Mouse (Mus musculus) hindbrain, embryonic 16.5 days (tissue): ENCODE measurements around the gene Bnip1. TPM values are rescaled to one million over a fixed set of nuclear protein-coding genes. Genes with fewer than 3 reads are reported as not detected.

Experiments
- ATAC-seq: fragments of 200-750 bp; cut with Nextera tagmentation; 2 replicates; pipeline ENCODE4 v1.8.0; 2017; ENCODE audit warnings: moderate TSS enrichment, moderate library complexity
- H3K27ac ChIP-seq: fragments of 300-500 bp; sonication (generic); 2 replicates; pipeline ENCODE4 v1.5.1; 2014; ENCODE audit warnings: low read depth, mild to moderate bottlenecking, control low read depth, low read length, moderate library complexity
- H3K27me3 ChIP-seq: fragments of 300-500 bp; sonication (generic); replicated peaks from 2 replicates; pipeline ENCODE4 v1.6.1; 2014; ENCODE audit warnings: low read length; ENCODE audit not compliant: control insufficient read depth, insufficient read depth
- H3K36me3 ChIP-seq: fragments of 300-500 bp; sonication (generic); 2 replicates; pipeline ENCODE4 v1.6.1; 2014; ENCODE audit warnings: mild to moderate bottlenecking, low read length, moderate library complexity, mixed read lengths; ENCODE audit not compliant: control insufficient read depth, insufficient read depth
- H3K4me1 ChIP-seq: fragments of 300-500 bp; sonication (generic); 2 replicates; pipeline ENCODE4 v1.6.1; 2014; ENCODE audit warnings: low read depth, low read length; ENCODE audit not compliant: control insufficient read depth, insufficient read depth
- H3K4me2 ChIP-seq: fragments of 300-500 bp; sonication (generic); 2 replicates; pipeline ENCODE4 v1.6.1; 2014; ENCODE audit warnings: mild to moderate bottlenecking, low read length, control low read depth, moderate library complexity
- H3K4me3 ChIP-seq: fragments of 300-500 bp; sonication (generic); 2 replicates; pipeline ENCODE4 v1.5.1; 2014; ENCODE audit warnings: mild to moderate bottlenecking, low read length, control low read depth, moderate library complexity
- H3K9ac ChIP-seq: fragments of 300-500 bp; sonication (generic); 2 replicates; pipeline ENCODE4 v1.6.1; 2014; ENCODE audit warnings: low read depth, mild to moderate bottlenecking, control low read depth, low read length, moderate library complexity
- H3K9me3 ChIP-seq: fragments of 300-500 bp; sonication (generic); 2 replicates; pipeline ENCODE4 v1.6.1; 2014; ENCODE audit warnings: mild to moderate bottlenecking, low read length, moderate library complexity; ENCODE audit not compliant: control insufficient read depth
- WGBS: fragments of 180-500 bp; shearing (Covaris S2); extraction: QIAGEN DNeasy Blood & Tissue Kit; methylation state at CpG from one replicate; pipeline ENCODE4 v1.1.7; 2014; 5-methylcytosine and 5-hydroxymethylcytosine counted together
- polyA plus RNA-seq: library from polyadenylated mRNA; unstranded; fragments of >200 nt; fragmentation: Nextera tagmentation; extraction: Ambion mirVana; gene quantifications from 2 replicates; pipeline ENCODE4 v1.2.1, GENCODE M21; 2015

Gene Bnip1
- polyA plus RNA-seq, 1 experiment from 2014 or later, result 63.6 TPM

DNA sequence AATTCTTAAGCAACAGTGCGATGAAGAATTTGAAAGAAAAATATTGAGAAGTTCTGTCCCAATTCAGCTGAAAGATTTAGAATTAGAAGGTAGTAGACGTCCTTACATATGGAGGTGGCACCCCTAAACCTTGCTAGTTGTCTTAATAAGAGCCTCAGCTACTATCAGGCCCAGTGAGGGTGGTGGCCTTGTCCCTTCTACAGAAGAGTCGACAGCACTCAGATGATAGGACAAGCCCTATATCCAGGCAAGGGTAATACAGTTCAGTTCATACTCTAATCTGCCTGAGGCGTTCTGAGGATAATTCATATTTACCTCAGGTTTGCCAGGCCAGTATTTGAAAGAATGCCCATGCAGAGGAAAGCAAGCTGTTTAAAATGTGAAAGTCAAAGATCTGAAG, 2.9 kb upstream of the Bnip1 start:
- WGBS, result 91% methylated on average over 4 of the region's 4 CpGs
- no peak overlapping the region for H3K4me2 ChIP-seq
- no peak overlapping the region for H3K27ac ChIP-seq
- no peaks in the 10 kb centered on the region for H3K36me3 ChIP-seq
- ATAC-seq, result no peak
- peaks cover 8% of the 10 kb centered on the region for H3K4me1 ChIP-seq
- no peak overlapping the region for H3K9ac ChIP-seq
- H3K27me3 ChIP-seq, result no peaks in the 10 kb centered on the region
- H3K9me3 ChIP-seq, result no peaks in the 10 kb centered on the region
- no peak overlapping the region for H3K4me3 ChIP-seq

DNA sequence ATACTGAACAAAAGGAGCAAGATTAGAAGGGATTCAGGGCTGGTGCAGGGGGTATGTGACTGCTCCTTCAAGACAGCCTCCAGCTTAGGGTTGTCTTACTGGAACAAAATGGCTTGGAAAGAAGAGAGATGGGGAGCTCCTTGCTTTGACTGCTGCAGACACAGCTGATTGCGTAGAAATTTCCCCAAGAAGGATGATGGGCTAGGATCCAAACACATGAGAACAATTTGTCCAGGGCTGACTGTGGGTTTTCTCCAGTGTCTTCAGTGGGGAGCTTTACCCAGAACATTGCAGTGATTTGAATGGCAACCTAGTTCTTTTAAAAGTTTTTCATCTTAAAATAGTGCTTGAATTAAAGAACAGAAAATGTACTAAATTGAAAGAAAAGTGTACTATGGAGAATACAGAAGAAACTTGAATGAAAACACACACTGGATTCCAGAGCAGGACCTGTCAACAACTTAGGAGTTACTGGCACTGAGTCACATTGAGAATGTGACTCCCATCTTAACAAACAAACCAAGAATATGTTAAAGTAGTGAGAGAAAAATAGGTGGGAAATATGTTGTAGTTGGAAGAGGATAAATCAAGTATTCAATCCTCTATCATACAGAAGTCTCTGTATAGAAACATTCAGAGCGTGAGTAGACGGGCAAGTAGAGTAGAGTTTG, 2.3 kb upstream of the Bnip1 start:
- 94% methylated on average over 3 of the region's 3 CpGs for WGBS
- Histone ChIP-seq H3K9me3 (no peaks in the 10 kb centered on the region), H3K27me3 (no peaks in the 10 kb centered on the region), H3K36me3 (no peaks in the 10 kb centered on the region; the same call in 1 of the 2 replicates), H3K4me1 (peaks cover 8% of the 10 kb centered on the region), H3K4me2 (no peak overlapping the region), H3K27ac (no peak overlapping the region), H3K9ac (no peak overlapping the region), H3K4me3 (no peak overlapping the region)
- no peak for ATAC-seq

DNA sequence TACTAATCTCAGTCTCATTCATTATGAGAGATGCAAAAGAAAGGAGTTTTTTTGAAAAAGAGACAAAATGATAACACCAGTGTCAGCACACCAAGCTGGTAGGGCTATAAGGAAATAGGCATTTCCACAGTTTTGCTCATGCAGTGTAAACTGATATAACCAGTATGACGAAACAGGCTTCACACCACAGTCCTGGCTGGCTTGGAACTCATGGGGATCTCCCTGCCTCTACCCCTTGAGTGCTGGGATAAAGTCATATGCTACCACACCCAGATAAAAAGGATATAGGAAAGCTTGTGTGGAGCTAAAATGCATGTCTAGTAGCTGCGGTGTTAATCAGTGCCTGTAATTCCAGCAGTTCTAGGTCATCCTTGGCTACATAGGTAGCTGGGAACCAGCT, 1.4 kb upstream of the Bnip1 start:
- Histone ChIP-seq H3K36me3 (no peaks in the 10 kb centered on the region; the same call in 1 of the 2 replicates), H3K4me1 (peaks cover 8% of the 10 kb centered on the region), H3K9ac (no peak overlapping the region), H3K4me2 (no peak overlapping the region), H3K9me3 (no peaks in the 10 kb centered on the region), H3K4me3 (no peak overlapping the region), H3K27me3 (no peaks in the 10 kb centered on the region), H3K27ac (no peak overlapping the region)
- WGBS, result 89% methylated on average over 2 of the region's 2 CpGs
- no peak for ATAC-seq

DNA sequence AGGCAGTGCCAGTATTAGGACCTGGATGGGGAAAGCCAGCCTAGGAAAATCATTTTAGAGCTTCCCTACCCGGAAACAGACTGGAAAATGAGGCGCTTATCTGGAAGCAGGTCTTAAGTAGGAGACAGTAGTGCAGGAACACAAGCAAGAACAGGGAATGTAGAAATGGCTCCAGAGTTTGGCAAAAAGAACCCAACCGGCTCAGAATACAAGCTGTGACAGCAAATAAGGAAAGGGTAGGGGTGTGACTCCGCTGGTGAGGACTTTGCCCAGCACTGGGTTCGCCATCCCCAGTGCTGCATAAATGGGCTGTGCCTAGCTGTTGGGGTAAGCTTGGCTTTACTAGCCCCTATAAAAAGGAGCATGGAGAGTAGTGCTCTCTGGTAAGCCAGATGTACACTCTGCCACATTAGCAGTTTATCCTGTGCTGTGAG, 761 bp downstream of the Bnip1 start:
- no peak for ATAC-seq
- peaks cover 8% of the 10 kb centered on the region for H3K4me1 ChIP-seq
- peak overlapping the region; percentile 91 for H3K4me2 ChIP-seq
- H3K27me3 ChIP-seq, result no peaks in the 10 kb centered on the region
- peak overlapping the region; percentile 81 for H3K4me3 ChIP-seq
- WGBS, result 30% methylated on average over 5 of the region's 5 CpGs
- H3K9me3 ChIP-seq, result no peaks in the 10 kb centered on the region
- H3K27ac ChIP-seq, result peak overlapping the region; percentile 74
- H3K36me3 ChIP-seq, result peaks cover 5% of the 10 kb centered on the region
- H3K9ac ChIP-seq, result peak overlapping the region; percentile 88

DNA sequence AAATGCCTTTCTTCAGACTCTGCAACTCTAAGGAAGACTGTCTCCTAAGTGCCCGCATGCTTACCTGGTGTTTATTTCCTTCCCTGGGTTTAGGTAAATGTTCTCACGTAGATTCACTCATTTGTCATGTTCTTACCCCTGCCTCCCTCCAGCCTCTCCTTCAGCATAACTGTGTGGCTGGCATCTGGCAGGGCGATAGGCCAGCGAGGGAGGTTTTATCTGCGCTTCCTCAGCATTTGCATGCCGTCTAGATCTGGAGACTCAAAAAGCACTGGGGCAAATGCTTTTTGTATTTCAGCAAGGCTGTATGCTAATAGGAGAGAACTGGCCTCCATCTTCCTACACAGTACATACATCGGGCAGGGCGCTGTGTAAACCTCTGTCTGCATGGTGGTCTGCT, 3.7 kb downstream of the Bnip1 start:
- H3K36me3 ChIP-seq, result peaks cover 15% of the 10 kb centered on the region
- no peak overlapping the region for H3K4me3 ChIP-seq
- no peaks in the 10 kb centered on the region for H3K9me3 ChIP-seq
- WGBS, result 94% methylated on average over 8 of the region's 8 CpGs
- ATAC-seq, result no peak
- peaks cover 8% of the 10 kb centered on the region for H3K4me1 ChIP-seq
- no peaks in the 10 kb centered on the region for H3K27me3 ChIP-seq
- no peak overlapping the region for H3K9ac ChIP-seq
- H3K4me2 ChIP-seq, result no peak overlapping the region
- H3K27ac ChIP-seq, result no peak overlapping the region

DNA sequence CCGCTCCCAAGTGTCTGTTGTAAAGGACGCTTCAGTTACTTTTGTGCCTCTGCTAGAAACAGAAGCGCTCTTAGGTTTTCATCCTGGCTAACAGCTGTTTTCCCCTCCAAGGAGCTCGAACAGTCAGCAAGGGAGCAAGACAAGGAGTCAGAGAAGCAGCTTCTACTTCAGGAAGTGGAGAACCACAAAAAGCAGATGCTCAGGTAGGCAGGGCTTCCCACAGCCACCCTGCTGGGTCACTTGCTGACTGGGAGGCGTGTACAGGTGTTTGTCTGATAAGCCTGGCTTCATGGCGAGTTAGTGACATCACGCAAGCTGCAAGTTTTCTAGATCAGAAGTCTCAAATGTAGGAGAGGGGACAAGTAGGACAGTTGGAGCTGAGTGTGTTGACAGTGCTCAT, 5.7 kb downstream of the Bnip1 start:
- 89% methylated on average over 7 of the region's 7 CpGs for WGBS
- Histone ChIP-seq H3K27ac (no peak overlapping the region), H3K9me3 (no peaks in the 10 kb centered on the region), H3K4me3 (no peak overlapping the region), H3K9ac (no peak overlapping the region), H3K4me2 (no peak overlapping the region), H3K36me3 (peaks cover 33% of the 10 kb centered on the region), H3K4me1 (peaks cover 5% of the 10 kb centered on the region), H3K27me3 (no peaks in the 10 kb centered on the region)
- ATAC-seq, result no peak

GRCm38 (mm10) chr17:26788986-26789385, 8.1 kb downstream of the Bnip1 start:
- no peak overlapping the region for H3K9ac ChIP-seq
- 94% methylated on average over 8 of the region's 8 CpGs for WGBS
- H3K9me3 ChIP-seq, result no peaks in the 10 kb centered on the region
- H3K27ac ChIP-seq, result no peak overlapping the region
- H3K4me3 ChIP-seq, result no peak overlapping the region
- no peaks in the 10 kb centered on the region for H3K4me1 ChIP-seq
- ATAC-seq, result no peak
- no peak overlapping the region for H3K4me2 ChIP-seq
- peaks cover 40% of the 10 kb centered on the region for H3K36me3 ChIP-seq
- no peaks in the 10 kb centered on the region for H3K27me3 ChIP-seq

DNA sequence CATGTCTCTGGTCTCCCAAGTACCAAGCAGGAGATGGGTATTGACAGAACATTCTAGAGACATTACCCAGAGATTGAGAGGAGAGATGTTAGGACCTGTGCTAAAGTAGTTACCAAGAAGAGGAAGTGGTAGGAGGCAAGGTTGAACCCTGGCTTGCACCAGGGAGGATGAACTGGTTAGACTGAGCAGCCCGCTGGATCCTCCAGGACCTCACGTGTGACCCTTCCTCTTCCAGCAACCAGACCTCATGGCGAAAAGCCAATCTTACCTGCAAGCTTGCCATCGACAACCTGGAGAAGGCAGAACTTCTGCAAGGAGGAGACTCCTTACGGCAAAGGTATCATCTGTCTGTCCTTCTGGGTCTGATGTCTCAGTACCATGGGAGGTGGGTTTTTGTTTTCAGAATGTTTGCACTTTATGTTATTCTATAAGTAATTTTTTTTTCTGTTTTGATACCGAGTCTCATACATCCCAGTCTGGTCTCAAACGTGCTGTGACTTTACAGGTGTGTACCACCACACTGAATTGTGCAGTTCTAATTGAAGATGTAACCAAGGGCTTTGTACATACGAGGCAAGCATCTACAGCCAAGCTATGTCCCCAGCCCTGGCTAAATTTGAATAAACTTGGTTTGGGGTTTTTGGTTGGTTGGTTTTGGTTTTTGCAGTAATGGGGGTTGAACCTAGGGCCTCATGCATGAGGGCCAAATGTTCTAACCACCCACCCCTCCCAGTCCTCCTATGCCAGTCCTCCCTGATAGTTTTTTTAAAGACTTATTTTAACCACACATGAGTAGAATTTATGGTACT, 8.8 kb downstream of the Bnip1 start:
- 96% methylated on average over 8 of the region's 8 CpGs for WGBS
- Histone ChIP-seq H3K9ac (no peak overlapping the region), H3K4me2 (no peak overlapping the region), H3K27me3 (no peaks in the 10 kb centered on the region), H3K36me3 (peaks cover 40% of the 10 kb centered on the region), H3K27ac (no peak overlapping the region), H3K4me3 (no peak overlapping the region), H3K4me1 (no peaks in the 10 kb centered on the region), H3K9me3 (no peaks in the 10 kb centered on the region)
- ATAC-seq, result no peak
